Mouse (Mus musculus) ES-E14 (cell line): ENCODE measurements around the gene Ncam1. TPM values are rescaled to one million over a fixed set of nuclear protein-coding genes. Genes with fewer than 3 reads are reported as not detected.

Experiments used
- DNase-seq: peaks from one replicate; pipeline ENCODE4 v3.0.0-alpha.2; 2013; ENCODE audit warnings: low read depth, low spot score
- H3K27ac ChIP-seq: 2 replicates; pipeline ENCODE4 v1.5.1; 2012; ENCODE audit warnings: low read depth, mild to moderate bottlenecking, low read length, moderate library complexity, mixed read lengths; ENCODE audit not compliant: poor library complexity, insufficient read depth, severe bottlenecking
- H3K36me3 ChIP-seq: 2 replicates; pipeline ENCODE4 v1.6.1; 2012; ENCODE audit warnings: mild to moderate bottlenecking, low read length, moderate library complexity, mixed read lengths; ENCODE audit not compliant: control insufficient read depth, poor library complexity, insufficient read depth, severe bottlenecking
- H3K4me1 ChIP-seq, 2 experiments: fragments of 150-350 bp in 1 of 2; sonication (generic) in 1 of 2; 2 replicates each; pipeline ENCODE4 v1.6.1; 2012; ENCODE audit warnings: low read length in 2 of 2, mild to moderate bottlenecking in 1 of 2, mixed read lengths in 1 of 2; ENCODE audit not compliant: control insufficient read depth in 2 of 2, insufficient read depth in 2 of 2, poor library complexity in 1 of 2
- H3K4me3 ChIP-seq, 2 experiments: fragments of 150-350 bp in 1 of 2; sonication (generic) in 1 of 2; 2 replicates each; pipeline ENCODE4 v1.5.1; 2012; ENCODE audit warnings: low read length in 2 of 2, low read depth in 1 of 2, mild to moderate bottlenecking in 1 of 2, mixed read lengths in 1 of 2; ENCODE audit not compliant: insufficient read depth in 1 of 2, poor library complexity in 1 of 2, severe bottlenecking in 1 of 2
- H3K9ac ChIP-seq: 2 replicates; pipeline ENCODE4 v1.6.1; 2012; ENCODE audit warnings: low read depth, mild to moderate bottlenecking, low read length, mixed read lengths; ENCODE audit not compliant: poor library complexity, insufficient read depth, severe bottlenecking
- H3K9me3 ChIP-seq: fragments of 150-350 bp; sonication (generic); 2 replicates; pipeline ENCODE4 v1.6.1; 2012; ENCODE audit warnings: low read depth, mild to moderate bottlenecking, low read length; ENCODE audit not compliant: control insufficient read depth, insufficient read depth
- CHD2 ChIP-seq: IDR thresholded peaks from 2 replicates; pipeline ENCODE4 v1.6.1; 2014; ENCODE audit warnings: mild to moderate bottlenecking, low read depth, low read length, inconsistent platforms
- HCFC1 ChIP-seq: IDR thresholded peaks from 2 replicates; pipeline ENCODE4 v1.6.1; 2012; ENCODE audit warnings: low read length, inconsistent platforms, borderline replicate concordance; ENCODE audit not compliant: insufficient read depth
- MAFK ChIP-seq: IDR thresholded peaks from 2 replicates; pipeline ENCODE4 v1.6.1; 2014; ENCODE audit warnings: mild to moderate bottlenecking, low read depth, low read length, inconsistent platforms; ENCODE audit not compliant: insufficient read depth
- ZC3H11A ChIP-seq: IDR thresholded peaks from 2 replicates; pipeline ENCODE4 v1.6.1; 2012; ENCODE audit warnings: low read depth, mild to moderate bottlenecking, inconsistent platforms, low read length, borderline replicate concordance
- ZNF384 ChIP-seq: IDR thresholded peaks from 2 replicates; pipeline ENCODE4 v1.6.1; 2012; ENCODE audit warnings: low read depth, low read length, inconsistent platforms
- in situ Hi-C, 2 experiments: fragments of 600-800 bp; cut with MboI; formaldehyde crosslinking; loops; one replicate each; pipeline ENCODE4 v1.15.1; 2025; ENCODE audit warnings: low sequenced_read_pairs in 2 of 2, inconsistent platforms in 1 of 2; ENCODE audit not compliant: unreplicated experiment in 2 of 2
- total RNA-seq: library from RNA; depleted of rRNA; stranded (reverse); fragments of 300-350 nt; gene quantifications from 2 replicates; pipeline ENCODE4 v1.2.3, GENCODE M21; 2012

Ncam1 gene
- total RNA-seq, 1 experiment: 36.8 TPM

DNA sequence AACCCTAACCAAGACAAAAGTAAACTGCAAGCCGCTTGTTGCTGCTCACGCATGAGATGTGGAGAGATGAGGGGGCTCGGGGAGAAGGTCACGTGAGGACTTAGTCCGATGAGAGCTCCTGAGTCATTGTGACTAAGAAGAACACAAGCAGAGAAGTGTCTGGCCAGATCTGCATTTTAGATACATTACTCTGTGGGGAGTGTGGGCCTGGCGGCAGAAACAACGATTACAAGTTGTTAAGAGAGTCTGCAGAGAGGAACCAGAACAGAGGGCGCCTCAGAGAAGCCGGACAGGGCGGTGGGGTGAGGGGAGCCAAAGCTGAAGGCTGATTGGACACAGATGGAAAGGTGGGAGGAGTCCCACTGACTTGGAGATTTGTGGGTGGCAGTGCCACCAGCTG is 315.4 kb downstream of the Ncam1 start:
- Histone ChIP-seq H3K9me3 (no peaks in the 10 kb centered on the region), H3K4me3 (peak overlapping the region in 1 of 2 experiments; percentile 53; a peak in 2 of 4 replicates), H3K36me3 (no peaks in the 10 kb centered on the region), H3K27ac (peak overlapping the region; percentile 68; the same call in 1 of the 2 replicates), H3K4me1 (peaks cover 4 to 10% of the 10 kb centered on the region in 2 experiments; a peak in 3 of 4 replicates), H3K9ac (peak overlapping the region; percentile 49; the same call in 1 of the 2 replicates)
- TF ChIP-seq MAFK: peak; percentile 86
- no peak for TF ChIP-seq HCFC1
- in situ Hi-C loops: loop anchor here (10.0 to 25.0 kb wide), 2 partner anchors 399 to 846 kb away; partner anchors contain the start of gene Tmprss5 (in 1 of the 2)
- DNase-seq: peak; percentile 36

- no peaks in the 10 kb centered on the region for H3K9me3 ChIP-seq
- no peak overlapping the region for H3K4me3 ChIP-seq
- no peak for TF ChIP-seq ZNF384
- no peak for TF ChIP-seq CHD2
- TF ChIP-seq MAFK: no peak
- no peak for TF ChIP-seq HCFC1
- no peak for TF ChIP-seq ZC3H11A
- no peak overlapping the region for H3K27ac ChIP-seq
- no peak overlapping the region for H3K9ac ChIP-seq
- H3K36me3 ChIP-seq: no peaks in the 10 kb centered on the region
- no peaks in the 10 kb centered on the region; a peak in 1 of 4 replicates for H3K4me1 ChIP-seq
- DNase-seq: no peak
- in situ Hi-C loops: no loop called here
These were observed 326.6 kb downstream of the Ncam1 start for GRCm38 (mm10) chr9:49472126-49472525.

DNA sequence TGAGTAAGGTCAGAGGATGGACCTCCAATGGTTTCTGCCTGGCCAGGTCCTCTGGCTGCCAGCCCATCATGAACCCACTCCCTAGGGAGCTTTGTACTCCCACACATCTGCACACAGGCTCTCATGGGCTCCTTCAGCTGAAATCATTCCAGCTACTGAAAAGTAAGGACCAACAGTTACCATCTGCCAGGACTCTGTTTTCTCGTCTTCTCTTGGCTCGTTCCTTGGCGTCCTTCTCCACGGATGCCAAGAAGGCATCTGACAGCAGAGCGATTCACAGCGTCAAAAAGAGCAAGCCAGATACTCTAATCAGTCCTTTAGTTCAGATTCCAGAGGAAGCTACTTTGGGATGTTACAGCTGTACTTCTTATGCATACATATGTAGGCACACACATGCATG is 327.8 kb downstream of the Ncam1 start:
- DNase-seq: no peak
- TF ChIP-seq ZC3H11A (no peak), HCFC1 (no peak), CHD2 (no peak), ZNF384 (no peak), MAFK (no peak)
- no peaks in the 10 kb centered on the region for H3K36me3 ChIP-seq
- no peaks in the 10 kb centered on the region for H3K9me3 ChIP-seq
- H3K9ac ChIP-seq: no peak overlapping the region
- no peak overlapping the region for H3K4me3 ChIP-seq
- no peaks in the 10 kb centered on the region; a peak in 1 of 4 replicates for H3K4me1 ChIP-seq
- no peak overlapping the region for H3K27ac ChIP-seq
- in situ Hi-C loops: no loop called here

- Histone ChIP-seq H3K4me3 (no peak overlapping the region), H3K9ac (no peak overlapping the region), H3K36me3 (no peaks in the 10 kb centered on the region), H3K9me3 (no peaks in the 10 kb centered on the region), H3K4me1 (no peaks in the 10 kb centered on the region; a peak in 1 of 4 replicates), H3K27ac (no peak overlapping the region)
- TF ChIP-seq ZC3H11A (no peak), ZNF384 (no peak), CHD2 (no peak), MAFK (no peak)
- no peak for DNase-seq
- in situ Hi-C loops: no loop called here
These were observed 328.7 kb downstream of the Ncam1 start for GRCm38 (mm10) chr9:49470006-49470405.

DNA sequence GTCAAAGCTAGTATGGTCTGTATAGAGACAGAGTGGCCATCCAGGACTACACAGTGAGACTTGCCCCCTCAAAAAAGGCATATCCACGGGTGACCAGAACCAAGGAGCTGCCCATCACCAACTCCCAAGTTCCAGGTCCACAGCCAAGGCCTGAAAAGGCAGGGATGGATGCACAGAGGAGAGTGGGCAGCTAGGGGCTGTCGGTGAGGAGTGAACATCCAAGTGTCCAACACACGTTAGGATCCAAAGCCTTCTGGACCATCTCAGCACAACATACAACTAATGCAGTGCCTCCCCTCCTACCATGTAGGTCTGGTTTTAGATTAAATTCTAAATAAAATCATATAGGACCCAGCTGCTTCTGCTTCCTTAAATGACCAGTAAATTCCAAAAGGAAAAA is 342.6 kb downstream of the Ncam1 start:
- H3K9ac ChIP-seq: no peak overlapping the region
- no peak overlapping the region for H3K27ac ChIP-seq
- H3K4me1 ChIP-seq: no peaks in the 10 kb centered on the region
- in situ Hi-C loops: no loop called here
- no peaks in the 10 kb centered on the region for H3K9me3 ChIP-seq
- no peak for DNase-seq
- H3K4me3 ChIP-seq: no peak overlapping the region
- no peaks in the 10 kb centered on the region; the same call in 1 of the 2 replicates for H3K36me3 ChIP-seq
- no peak for TF ChIP-seq ZC3H11A
- no peak for TF ChIP-seq MAFK
- TF ChIP-seq CHD2: no peak
- no peak for TF ChIP-seq ZNF384
- no peak for TF ChIP-seq HCFC1
